Mouse (Mus musculus) spleen, adult 12 weeks (tissue): ENCODE results near the gene Ap5b1.

Experiments
- DNase-seq: peaks from one replicate; pipeline ENCODE4 v3.0.0; 2022; ENCODE audit warnings: low spot score

The Ap5b1 gene

DNA sequence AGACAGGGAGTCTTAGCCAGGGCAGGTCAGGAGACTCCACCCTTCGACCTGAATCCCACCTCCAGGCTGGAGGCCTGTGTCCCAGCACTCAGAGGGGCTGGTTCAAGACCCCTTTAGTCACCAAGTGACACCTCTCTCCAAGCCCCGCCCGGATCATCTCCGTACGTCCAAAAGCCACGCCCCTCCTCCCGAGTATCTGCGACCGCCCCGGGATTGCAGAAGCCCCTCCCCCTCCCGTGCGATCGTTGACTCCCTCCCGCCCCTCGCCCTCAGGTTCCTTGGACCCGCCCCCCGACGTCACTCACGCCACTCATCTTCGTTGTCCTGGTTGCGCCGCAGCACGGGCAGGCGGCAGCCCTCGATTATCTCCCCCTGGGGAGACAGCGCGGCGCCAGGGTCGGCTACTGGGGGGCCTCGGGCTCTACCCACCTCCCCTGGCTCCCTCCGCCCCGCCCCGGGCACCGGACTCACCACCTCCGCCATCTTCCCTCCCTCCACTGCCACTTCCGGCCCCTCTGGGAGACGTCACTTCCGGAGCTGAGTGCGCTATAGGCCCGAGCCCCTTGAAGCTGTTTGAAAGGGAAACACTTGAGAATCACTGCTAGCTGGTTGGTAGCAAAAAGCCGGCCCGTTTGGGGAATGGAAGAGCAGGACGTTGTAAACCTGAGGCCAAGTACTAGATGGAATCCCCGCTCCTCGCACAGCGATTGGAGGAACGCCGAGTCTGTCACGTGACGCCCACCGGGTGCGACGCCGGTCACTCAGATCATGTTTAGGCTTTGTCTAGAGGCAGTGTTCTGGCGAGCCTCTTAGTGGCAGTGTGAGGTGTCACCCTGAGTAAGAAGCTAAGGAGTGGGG lies 42.0 kb downstream of the Ap5b1 start, which contains the start of gene Kat5:
Gene Kat5 (minus strand): TSS at position 691 of the 858 bp plus-strand sequence.
- peak; percentile 92 for DNase-seq

DNA sequence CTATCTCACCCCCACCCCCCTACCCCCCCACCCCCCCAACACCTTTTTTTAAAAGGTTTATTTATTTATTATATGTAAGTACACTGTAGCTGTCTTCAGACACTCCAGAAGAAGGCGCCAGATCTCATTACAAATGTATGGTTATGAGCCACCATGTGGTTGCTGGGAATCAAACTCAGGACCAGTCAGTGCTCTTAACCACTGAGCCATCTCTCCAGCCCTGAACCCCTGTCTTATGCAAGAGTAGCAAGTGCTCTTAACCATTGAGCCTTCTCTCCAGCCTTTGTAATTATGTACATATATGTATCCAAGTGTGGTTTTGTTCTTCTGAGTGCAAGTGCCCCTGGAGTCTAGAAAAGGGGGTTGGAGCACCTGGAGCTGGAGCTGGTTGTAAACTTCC lies 44.1 kb downstream of the Ap5b1 start:
- no peak for DNase-seq

DNA sequence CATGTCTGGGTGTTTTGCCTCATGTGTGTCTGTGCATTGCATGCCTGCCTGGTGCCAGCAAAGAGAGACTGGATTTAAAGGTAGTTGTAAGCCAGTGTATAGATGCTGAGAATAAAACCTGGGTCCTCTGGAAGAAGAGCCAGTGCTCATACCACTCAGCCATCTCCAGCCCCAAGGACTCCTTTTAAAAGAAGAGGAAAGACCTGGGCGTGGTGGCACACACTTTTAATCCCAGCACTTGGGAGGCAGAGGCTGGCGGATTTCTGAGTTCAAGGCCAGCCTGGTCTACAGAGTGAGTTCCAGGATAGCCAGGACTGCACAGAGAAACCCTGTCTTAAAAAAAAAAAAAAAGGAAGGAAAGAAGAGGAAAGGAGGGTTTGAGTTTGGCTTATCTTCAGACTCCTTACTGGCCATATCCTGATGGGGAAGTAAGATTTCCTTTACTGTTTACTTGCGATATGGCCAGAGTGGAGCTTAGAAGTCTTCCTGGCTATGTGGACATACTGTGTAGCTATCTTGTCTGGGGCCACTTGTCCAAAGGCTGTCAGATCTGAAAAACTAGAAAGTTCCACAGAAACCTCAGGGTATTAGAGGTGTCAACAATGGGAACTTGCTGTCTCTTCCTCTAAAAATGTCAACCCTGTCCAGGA lies 45.1 kb downstream of the Ap5b1 start:
- no peak for DNase-seq

DNA sequence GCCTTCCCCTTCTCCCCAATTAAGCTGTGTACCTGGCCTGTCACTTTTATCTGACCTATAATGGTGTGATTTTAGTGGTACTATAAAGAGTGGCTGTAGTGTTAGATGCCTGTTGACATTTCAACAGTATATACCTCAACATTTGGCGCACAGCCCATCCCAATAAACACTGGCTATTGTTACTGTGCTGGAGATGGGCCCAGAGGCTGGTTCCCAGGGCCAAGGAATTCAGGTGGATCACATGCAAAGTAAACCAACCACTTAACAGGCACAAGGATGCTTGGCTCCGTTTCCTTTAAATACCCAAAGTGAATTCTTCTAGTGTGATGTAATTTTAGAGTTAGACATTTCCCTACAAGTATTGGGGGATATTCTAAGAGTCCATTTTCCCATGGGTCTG lies 47.1 kb downstream of the Ap5b1 start:
- no peak for DNase-seq

DNA sequence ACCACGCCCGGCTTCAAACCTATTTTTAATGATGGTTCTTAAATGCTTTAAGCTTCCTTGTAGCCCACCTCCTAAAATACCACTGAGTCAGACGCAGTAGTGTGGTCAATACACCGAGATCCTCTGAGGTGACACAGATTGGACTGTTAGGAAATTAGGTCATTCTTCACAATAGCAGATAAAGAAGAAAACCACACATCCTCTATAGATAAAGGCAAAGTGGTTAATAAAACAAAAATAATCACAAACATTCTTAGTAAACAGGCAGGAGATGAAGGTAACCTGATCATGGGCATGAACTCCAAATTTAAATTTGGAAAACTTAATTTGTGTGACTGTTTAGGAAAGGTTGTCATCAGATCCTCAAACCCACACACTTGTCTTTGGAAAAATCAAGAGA lies 52.2 kb downstream of the Ap5b1 start:
- no peak for DNase-seq
